Mouse (Mus musculus) limb, embryonic 13.5 days (tissue): Measurements from ENCODE around the gene Pde4b. TPM values are rescaled to one million over a fixed set of nuclear protein-coding genes. Genes with fewer than 3 reads are reported as not detected.

Experiments
- ATAC-seq: fragments of 200-750 bp; cut with Nextera tagmentation; 2 replicates; pipeline ENCODE4 v1.8.0; 2017; ENCODE audit warnings: low read depth, moderate number of reproducible peaks, moderate TSS enrichment; ENCODE audit not compliant: low FRiP score
- H3K27ac ChIP-seq: fragments of 300-500 bp; sonication (generic); 2 replicates; pipeline ENCODE4 v1.5.1; 2015; ENCODE audit warnings: inconsistent platforms, mild to moderate bottlenecking, moderate library complexity
- H3K27me3 ChIP-seq: fragments of 300-500 bp; sonication (generic); 2 replicates; pipeline ENCODE4 v1.6.1; 2015; ENCODE audit warnings: mild to moderate bottlenecking, inconsistent platforms
- H3K36me3 ChIP-seq: fragments of 300-500 bp; sonication (generic); 2 replicates; pipeline ENCODE4 v1.6.1; 2015; ENCODE audit warnings: inconsistent platforms, mild to moderate bottlenecking, moderate library complexity
- H3K4me1 ChIP-seq: fragments of 300-500 bp; sonication (generic); 2 replicates; pipeline ENCODE4 v1.6.1; 2015; ENCODE audit warnings: inconsistent platforms
- H3K4me2 ChIP-seq: fragments of 300-500 bp; sonication (generic); replicated peaks from 2 replicates; pipeline ENCODE4 v1.6.1; 2015; ENCODE audit warnings: inconsistent platforms, mild to moderate bottlenecking, moderate library complexity
- H3K4me3 ChIP-seq: fragments of 300-500 bp; sonication (generic); 2 replicates; pipeline ENCODE4 v1.5.1; 2015; ENCODE audit warnings: moderate library complexity, mild to moderate bottlenecking, inconsistent platforms
- H3K9ac ChIP-seq: fragments of 300-500 bp; sonication (generic); 2 replicates; pipeline ENCODE4 v1.6.1; 2015; ENCODE audit warnings: mild to moderate bottlenecking, inconsistent platforms
- H3K9me3 ChIP-seq: fragments of 300-500 bp; sonication (generic); 2 replicates; pipeline ENCODE4 v1.6.1; 2016; ENCODE audit warnings: inconsistent platforms
- WGBS: fragments of 180-500 bp; shearing (Covaris S2); methylation state at CpG from one replicate; pipeline ENCODE4 v1.1.7; 2015; 5-methylcytosine and 5-hydroxymethylcytosine counted together
- polyA plus RNA-seq: library from polyadenylated mRNA; unstranded; fragments of >200 nt; fragmentation: Nextera tagmentation; extraction: Ambion mirVana; gene quantifications from 2 replicates; pipeline ENCODE4 v1.2.1, GENCODE M21; 2015

The Pde4b gene
- polyA plus RNA-seq, 1 experiment from 2014 or later: 16.2 TPM

- no peaks in the 10 kb centered on the region for H3K36me3 ChIP-seq
- no peak overlapping the region for H3K9ac ChIP-seq
- no peak overlapping the region for H3K4me2 ChIP-seq
- H3K27ac ChIP-seq: no peak overlapping the region
- no peaks in the 10 kb centered on the region for H3K9me3 ChIP-seq
- WGBS: 84% methylated on average over 8 of the region's 8 CpGs
- H3K27me3 ChIP-seq: no peaks in the 10 kb centered on the region
- H3K4me3 ChIP-seq: no peak overlapping the region
- H3K4me1 ChIP-seq: peaks cover 11% of the 10 kb centered on the region
- no peak for ATAC-seq
Observed at GRCm38 (mm10) chr4:102582165-102582749, 494.9 kb downstream of the Pde4b start.

GRCm38 (mm10) chr4:102582963-102583362 lies 495.6 kb downstream of the Pde4b start:
- Histone ChIP-seq H3K9ac (no peak overlapping the region), H3K36me3 (no peaks in the 10 kb centered on the region), H3K9me3 (no peaks in the 10 kb centered on the region), H3K4me3 (no peak overlapping the region), H3K27me3 (no peaks in the 10 kb centered on the region), H3K27ac (no peak overlapping the region), H3K4me1 (peaks cover 11% of the 10 kb centered on the region), H3K4me2 (no peak overlapping the region)
- ATAC-seq: no peak
- WGBS: 72% methylated on average over 6 of the region's 6 CpGs

GRCm38 (mm10) chr4:102583469-102583868 lies 496.1 kb downstream of the Pde4b start:
- ATAC-seq: no peak
- no peak overlapping the region for H3K27ac ChIP-seq
- 88% methylated on average over 3 of the region's 3 CpGs for WGBS
- H3K36me3 ChIP-seq: no peaks in the 10 kb centered on the region
- H3K9ac ChIP-seq: no peak overlapping the region
- H3K9me3 ChIP-seq: no peaks in the 10 kb centered on the region
- no peak overlapping the region for H3K4me2 ChIP-seq
- peaks cover 14% of the 10 kb centered on the region for H3K4me1 ChIP-seq
- no peak overlapping the region for H3K4me3 ChIP-seq
- H3K27me3 ChIP-seq: no peaks in the 10 kb centered on the region

- 50% methylated on average over 6 of the region's 6 CpGs for WGBS
- Histone ChIP-seq H3K4me1 (peaks cover 26% of the 10 kb centered on the region), H3K4me3 (no peak overlapping the region), H3K9me3 (no peaks in the 10 kb centered on the region), H3K27ac (no peak overlapping the region), H3K9ac (no peak overlapping the region), H3K36me3 (no peaks in the 10 kb centered on the region), H3K4me2 (no peak overlapping the region), H3K27me3 (no peaks in the 10 kb centered on the region)
- no peak for ATAC-seq
Observed at GRCm38 (mm10) chr4:102584601-102585265, 497.4 kb downstream of the Pde4b start.

- peaks cover 30% of the 10 kb centered on the region for H3K4me1 ChIP-seq
- no peak overlapping the region for H3K4me3 ChIP-seq
- H3K4me2 ChIP-seq: no peak overlapping the region
- no peak overlapping the region for H3K9ac ChIP-seq
- 46% methylated on average over 3 of the region's 4 CpGs for WGBS
- H3K9me3 ChIP-seq: no peaks in the 10 kb centered on the region
- no peaks in the 10 kb centered on the region for H3K36me3 ChIP-seq
- H3K27me3 ChIP-seq: no peaks in the 10 kb centered on the region
- H3K27ac ChIP-seq: no peak overlapping the region
- ATAC-seq: no peak
Observed at GRCm38 (mm10) chr4:102585541-102585940, 498.2 kb downstream of the Pde4b start.

- WGBS: 88% methylated on average over 3 of the region's 3 CpGs
- no peaks in the 10 kb centered on the region for H3K9me3 ChIP-seq
- no peak overlapping the region for H3K4me3 ChIP-seq
- no peak overlapping the region for H3K9ac ChIP-seq
- peaks cover 39% of the 10 kb centered on the region for H3K4me1 ChIP-seq
- no peak for ATAC-seq
- H3K27ac ChIP-seq: no peak overlapping the region
- H3K4me2 ChIP-seq: no peak overlapping the region
- no peaks in the 10 kb centered on the region for H3K27me3 ChIP-seq
- H3K36me3 ChIP-seq: no peaks in the 10 kb centered on the region
Observed at GRCm38 (mm10) chr4:102586787-102587186, 499.4 kb downstream of the Pde4b start.

GRCm38 (mm10) chr4:102588668-102589455 lies 501.5 kb downstream of the Pde4b start:
- 45% methylated on average over 12 of the region's 12 CpGs for WGBS
- H3K4me2 ChIP-seq: peak overlapping the region; percentile 53
- H3K4me1 ChIP-seq: peaks cover 53% of the 10 kb centered on the region
- no peaks in the 10 kb centered on the region for H3K36me3 ChIP-seq
- no peaks in the 10 kb centered on the region for H3K9me3 ChIP-seq
- H3K9ac ChIP-seq: peak overlapping the region; percentile 43
- H3K4me3 ChIP-seq: peak overlapping the region; percentile 25; the same call in 1 of the 2 replicates
- H3K27me3 ChIP-seq: no peaks in the 10 kb centered on the region
- ATAC-seq: no peak
- no peak overlapping the region for H3K27ac ChIP-seq

- WGBS: 9% methylated on average over 9 of the region's 9 CpGs
- Histone ChIP-seq H3K27ac (no peak overlapping the region), H3K4me3 (peak overlapping the region; percentile 25)
Observed at GRCm38 (mm10) chr4:102589537-102590031, 502.2 kb downstream of the Pde4b start.

GRCm38 (mm10) chr4:102591798-102592197 lies 504.5 kb downstream of the Pde4b start:
- 0 out of 2 replicates have a peak, but pooled peaks have one; percentile 19 for ATAC-seq
- H3K27me3 ChIP-seq: no peaks in the 10 kb centered on the region
- H3K4me3 ChIP-seq: no peak overlapping the region
- H3K4me2 ChIP-seq: no peak overlapping the region
- no peak overlapping the region for H3K9ac ChIP-seq
- WGBS: 63% methylated on average over 4 of the region's 4 CpGs
- peaks cover 12% of the 10 kb centered on the region for H3K36me3 ChIP-seq
- no peaks in the 10 kb centered on the region for H3K9me3 ChIP-seq
- H3K4me1 ChIP-seq: peaks cover 43% of the 10 kb centered on the region
- no peak overlapping the region for H3K27ac ChIP-seq

More at GRCm38 (mm10) chr4:102589537-102590031, 502.2 kb downstream of the Pde4b start:
- Histone ChIP-seq H3K9ac (peak overlapping the region; percentile 14; the same call in 1 of the 2 replicates), H3K4me2 (peak overlapping the region; percentile 53), H3K9me3 (no peaks in the 10 kb centered on the region), H3K36me3 (no peaks in the 10 kb centered on the region), H3K4me1 (peaks cover 52% of the 10 kb centered on the region), H3K27me3 (no peaks in the 10 kb centered on the region)
- peak; percentile 16; the same call in 1 of the 2 replicates for ATAC-seq

- ATAC-seq: no peak
- no peaks in the 10 kb centered on the region for H3K27me3 ChIP-seq
- WGBS: 89% methylated on average over 2 of the region's 2 CpGs
- H3K9ac ChIP-seq: no peak overlapping the region
- H3K4me2 ChIP-seq: no peak overlapping the region
- H3K4me1 ChIP-seq: peaks cover 43% of the 10 kb centered on the region
- H3K36me3 ChIP-seq: peaks cover 18% of the 10 kb centered on the region
- no peak overlapping the region for H3K4me3 ChIP-seq
- no peak overlapping the region for H3K27ac ChIP-seq
- no peaks in the 10 kb centered on the region for H3K9me3 ChIP-seq
Observed at GRCm38 (mm10) chr4:102592541-102592940, 505.2 kb downstream of the Pde4b start.

- Histone ChIP-seq H3K27me3 (no peaks in the 10 kb centered on the region), H3K27ac (0 out of 2 replicates have a peak overlapping the region, but pooled peaks have one; percentile 22), H3K4me1 (peaks cover 39% of the 10 kb centered on the region), H3K36me3 (peaks cover 24% of the 10 kb centered on the region), H3K4me2 (no peak overlapping the region), H3K9me3 (no peaks in the 10 kb centered on the region), H3K4me3 (no peak overlapping the region), H3K9ac (no peak overlapping the region)
- ATAC-seq: no peak
- WGBS: 72% methylated on average over 4 of the region's 4 CpGs
Observed at GRCm38 (mm10) chr4:102593631-102594030, 506.3 kb downstream of the Pde4b start.

- peaks cover 33% of the 10 kb centered on the region for H3K36me3 ChIP-seq
- no peak overlapping the region for H3K27ac ChIP-seq
- H3K9me3 ChIP-seq: no peaks in the 10 kb centered on the region
- H3K9ac ChIP-seq: no peak overlapping the region
- WGBS: 87% methylated on average over 3 of the region's 3 CpGs
- peaks cover 30% of the 10 kb centered on the region for H3K4me1 ChIP-seq
- no peak overlapping the region for H3K4me3 ChIP-seq
- no peaks in the 10 kb centered on the region for H3K27me3 ChIP-seq
- no peak overlapping the region for H3K4me2 ChIP-seq
- ATAC-seq: no peak
Observed at GRCm38 (mm10) chr4:102594506-102594905, 507.2 kb downstream of the Pde4b start.
